Mouse (Mus musculus) intestine, embryonic 15.5 days (tissue): Measurements from ENCODE around the gene Saxo1. TPM values are rescaled to one million over a fixed set of nuclear protein-coding genes. Genes with fewer than 3 reads are reported as not detected.

Experiments
- ATAC-seq: fragments of 200-750 bp; cut with Nextera tagmentation; 2 replicates; pipeline ENCODE4 v1.8.0; 2017; ENCODE audit warnings: moderate TSS enrichment, moderate library complexity
- H3K27ac ChIP-seq: fragments of 300-500 bp; sonication (generic); 2 replicates; pipeline ENCODE4 v1.5.1; 2015; ENCODE audit warnings: mild to moderate bottlenecking, inconsistent platforms
- H3K27me3 ChIP-seq: fragments of 300-500 bp; sonication (generic); replicated peaks from 2 replicates; pipeline ENCODE4 v1.6.1; 2015; ENCODE audit warnings: inconsistent platforms
- H3K36me3 ChIP-seq: fragments of 300-500 bp; sonication (generic); 2 replicates; pipeline ENCODE4 v1.6.1; 2015; ENCODE audit warnings: inconsistent platforms
- H3K4me1 ChIP-seq: fragments of 300-500 bp; sonication (generic); replicated peaks from 2 replicates; pipeline ENCODE4 v1.6.1; 2015; ENCODE audit warnings: inconsistent platforms
- H3K4me2 ChIP-seq: fragments of 300-500 bp; sonication (generic); replicated peaks from 2 replicates; pipeline ENCODE4 v1.6.1; 2015; ENCODE audit warnings: mild to moderate bottlenecking, inconsistent platforms
- H3K4me3 ChIP-seq: fragments of 300-500 bp; sonication (generic); replicated peaks from 2 replicates; pipeline ENCODE4 v1.5.1; 2015; ENCODE audit warnings: inconsistent platforms
- H3K9ac ChIP-seq: fragments of 300-500 bp; sonication (generic); 2 replicates; pipeline ENCODE4 v1.6.1; 2015; ENCODE audit warnings: inconsistent platforms
- H3K9me3 ChIP-seq: fragments of 300-500 bp; sonication (generic); 2 replicates; pipeline ENCODE4 v1.6.1; 2016; ENCODE audit warnings: inconsistent platforms
- WGBS: fragments of 180-500 bp; shearing (Covaris S2); methylation state at CpG from one replicate; pipeline ENCODE4 v1.1.7; 2015; 5-methylcytosine and 5-hydroxymethylcytosine counted together
- polyA plus RNA-seq: library from polyadenylated mRNA; unstranded; fragments of >200 nt; fragmentation: Nextera tagmentation; extraction: Ambion mirVana; gene quantifications from 2 replicates; pipeline ENCODE4 v1.2.1, GENCODE M21; 2015

Gene Saxo1
- polyA plus RNA-seq, 1 experiment from 2014 or later: not detected

DNA sequence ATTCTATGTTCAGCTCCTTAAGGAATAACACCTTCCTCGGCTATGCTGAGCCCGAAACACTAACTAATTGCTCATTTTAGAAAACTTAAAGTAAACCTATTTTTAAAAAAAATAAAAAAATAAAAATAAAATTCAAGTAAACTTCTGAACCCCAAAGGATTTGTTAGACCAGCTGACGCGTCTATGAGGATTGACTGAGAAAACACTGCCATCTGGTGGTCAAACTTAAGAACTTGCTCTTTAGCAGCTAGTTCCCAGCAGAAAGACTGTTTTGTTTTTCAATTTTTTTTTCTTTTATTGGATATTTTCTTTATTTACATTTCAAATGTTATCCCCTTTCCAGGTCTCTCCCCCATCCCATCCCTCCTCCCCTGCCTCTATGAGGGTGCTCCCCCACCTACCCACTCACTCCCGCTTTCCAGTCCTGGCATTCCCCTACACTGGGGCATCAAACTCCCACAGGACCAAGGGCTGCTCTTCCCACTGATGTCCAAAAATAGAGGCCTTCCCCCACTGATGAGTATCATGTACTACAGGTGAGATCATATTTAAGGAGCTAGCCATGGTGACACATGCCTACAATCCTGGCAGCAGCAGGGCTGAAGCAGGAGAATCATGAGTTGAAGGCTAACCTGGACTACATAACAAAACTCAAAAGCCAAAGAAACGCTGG lies 3.0 kb downstream of the Saxo1 start:
- Histone ChIP-seq H3K9ac (no peak overlapping the region), H3K36me3 (no peaks in the 10 kb centered on the region), H3K27ac (no peak overlapping the region), H3K9me3 (no peaks in the 10 kb centered on the region), H3K4me2 (no peak overlapping the region), H3K27me3 (no peaks in the 10 kb centered on the region), H3K4me3 (no peak overlapping the region), H3K4me1 (no peaks in the 10 kb centered on the region)
- 23% methylated on average over 6 of the region's 6 CpGs for WGBS
- ATAC-seq: peak; percentile 49; the same call in 1 of the 2 replicates

DNA sequence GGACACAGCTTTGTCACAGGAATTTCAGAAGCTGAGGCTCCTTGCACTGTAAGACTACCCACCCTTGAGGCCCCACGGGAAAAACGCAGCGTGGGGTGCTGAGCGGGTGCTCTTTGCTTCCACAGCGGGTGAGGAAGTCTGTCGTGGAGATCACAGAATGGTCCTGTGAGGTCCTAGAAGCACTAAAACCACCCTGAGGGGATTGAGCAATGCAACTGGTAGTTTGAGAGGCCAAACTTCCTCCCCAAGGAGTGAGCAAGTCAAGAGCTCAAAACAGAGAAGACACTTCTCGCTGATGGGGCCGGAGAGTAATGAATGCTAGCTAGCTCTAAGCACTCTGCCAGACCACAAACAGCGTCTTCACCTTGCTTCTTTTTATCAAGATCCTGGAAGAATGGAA lies 9.8 kb downstream of the Saxo1 start:
- no peak for ATAC-seq
- H3K9ac ChIP-seq: no peak overlapping the region
- 79% methylated on average over 9 of the region's 9 CpGs for WGBS
- no peaks in the 10 kb centered on the region for H3K27me3 ChIP-seq
- H3K9me3 ChIP-seq: no peaks in the 10 kb centered on the region
- no peak overlapping the region for H3K4me3 ChIP-seq
- H3K4me1 ChIP-seq: no peaks in the 10 kb centered on the region
- H3K36me3 ChIP-seq: no peaks in the 10 kb centered on the region
- no peak overlapping the region for H3K4me2 ChIP-seq
- no peak overlapping the region for H3K27ac ChIP-seq

DNA sequence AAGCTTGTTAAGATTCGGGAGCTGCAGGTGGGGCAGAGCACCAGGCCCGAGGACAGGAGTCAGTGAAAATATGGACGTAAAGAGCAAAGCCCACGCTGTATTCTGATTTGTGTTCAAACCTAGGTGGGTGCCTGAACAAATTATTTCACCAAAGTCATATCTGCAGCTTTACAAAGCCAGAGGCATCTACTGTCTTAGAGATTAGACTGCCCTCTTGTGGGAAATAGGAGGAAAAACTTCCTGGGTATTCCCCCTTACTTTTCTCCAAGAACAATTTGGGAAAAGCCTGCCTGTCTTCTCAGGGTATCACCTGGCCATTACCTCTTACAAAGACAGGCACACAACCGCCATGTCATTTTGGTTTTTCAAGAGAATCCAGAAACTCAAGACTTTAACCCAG lies 12.5 kb downstream of the Saxo1 start:
- no peaks in the 10 kb centered on the region for H3K27me3 ChIP-seq
- 0 out of 2 replicates have a peak, but pooled peaks have one; percentile 31 for ATAC-seq
- H3K9me3 ChIP-seq: no peaks in the 10 kb centered on the region
- no peaks in the 10 kb centered on the region for H3K4me1 ChIP-seq
- WGBS: 48% methylated on average over 5 of the region's 5 CpGs
- H3K27ac ChIP-seq: no peak overlapping the region
- H3K4me3 ChIP-seq: no peak overlapping the region
- H3K36me3 ChIP-seq: no peaks in the 10 kb centered on the region
- no peak overlapping the region for H3K4me2 ChIP-seq
- no peak overlapping the region for H3K9ac ChIP-seq

DNA sequence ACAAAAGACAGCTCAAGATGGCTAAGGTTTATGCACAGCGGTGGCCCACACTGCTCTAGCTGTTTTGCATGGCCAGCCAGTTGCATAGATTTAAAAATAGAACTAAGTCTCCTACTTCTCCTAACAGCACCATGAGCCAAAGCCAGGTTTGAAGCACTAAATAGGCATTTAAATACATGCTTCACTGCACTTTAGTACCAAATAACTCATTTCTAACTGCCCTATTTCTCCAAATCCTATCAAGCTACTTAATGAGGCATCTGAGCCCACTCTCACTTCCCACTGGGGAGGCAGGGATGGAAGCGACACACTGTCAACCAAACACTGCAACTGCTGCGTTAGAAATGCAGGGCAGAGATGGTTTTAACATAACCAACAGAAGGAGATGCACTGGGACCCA lies 14.1 kb downstream of the Saxo1 start:
- Histone ChIP-seq H3K27ac (no peak overlapping the region), H3K4me1 (no peaks in the 10 kb centered on the region), H3K4me2 (no peak overlapping the region), H3K4me3 (no peak overlapping the region), H3K27me3 (no peaks in the 10 kb centered on the region), H3K36me3 (no peaks in the 10 kb centered on the region), H3K9ac (no peak overlapping the region), H3K9me3 (no peaks in the 10 kb centered on the region)
- ATAC-seq: no peak
- WGBS: 89% methylated on average over 3 of the region's 3 CpGs

DNA sequence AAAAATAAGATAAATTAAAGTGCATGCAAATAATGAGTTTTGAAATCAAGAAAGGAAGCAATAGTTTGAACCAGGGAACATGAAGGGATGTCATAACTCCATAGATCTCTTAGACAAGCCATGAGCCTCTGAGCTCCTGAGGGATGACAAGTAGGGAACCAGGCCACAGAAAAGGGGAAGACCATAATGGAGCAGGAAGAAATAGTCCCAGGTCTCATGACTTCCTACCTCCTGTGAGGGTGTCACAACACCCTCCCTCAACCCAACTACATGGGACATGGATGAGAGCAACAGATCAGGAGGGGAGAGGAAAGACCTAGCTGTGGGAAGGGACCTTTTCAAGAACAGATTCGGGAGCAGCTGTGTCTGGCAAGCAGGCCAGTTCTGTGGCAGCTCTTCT lies 16.6 kb downstream of the Saxo1 start:
- Histone ChIP-seq H3K27me3 (no peaks in the 10 kb centered on the region), H3K4me2 (no peak overlapping the region), H3K27ac (no peak overlapping the region), H3K4me1 (no peaks in the 10 kb centered on the region), H3K4me3 (no peak overlapping the region), H3K9me3 (no peaks in the 10 kb centered on the region), H3K9ac (no peak overlapping the region), H3K36me3 (no peaks in the 10 kb centered on the region)
- no peak for ATAC-seq
- WGBS: 80% methylated on average over 1 of the region's 1 CpGs

DNA sequence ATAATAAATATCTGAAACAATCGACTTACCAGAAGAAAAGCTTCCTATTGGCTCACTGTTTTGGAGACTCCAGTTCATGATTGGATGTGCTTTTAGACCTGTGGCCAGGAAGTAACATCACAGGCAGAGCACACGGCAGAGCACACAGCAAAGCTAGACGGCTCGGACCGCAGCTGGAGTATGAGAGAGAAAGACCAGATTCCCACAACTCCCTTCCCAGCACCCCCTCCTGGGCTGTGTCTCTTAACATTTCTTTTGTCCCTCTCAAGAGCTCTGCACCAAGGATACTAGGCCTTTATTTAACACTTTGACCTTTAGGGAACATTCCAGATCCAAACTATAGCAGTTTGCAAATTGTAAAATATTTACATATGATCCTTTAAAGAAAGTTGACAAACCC lies 19.2 kb downstream of the Saxo1 start:
- WGBS: 92% methylated on average over 5 of the region's 5 CpGs

DNA sequence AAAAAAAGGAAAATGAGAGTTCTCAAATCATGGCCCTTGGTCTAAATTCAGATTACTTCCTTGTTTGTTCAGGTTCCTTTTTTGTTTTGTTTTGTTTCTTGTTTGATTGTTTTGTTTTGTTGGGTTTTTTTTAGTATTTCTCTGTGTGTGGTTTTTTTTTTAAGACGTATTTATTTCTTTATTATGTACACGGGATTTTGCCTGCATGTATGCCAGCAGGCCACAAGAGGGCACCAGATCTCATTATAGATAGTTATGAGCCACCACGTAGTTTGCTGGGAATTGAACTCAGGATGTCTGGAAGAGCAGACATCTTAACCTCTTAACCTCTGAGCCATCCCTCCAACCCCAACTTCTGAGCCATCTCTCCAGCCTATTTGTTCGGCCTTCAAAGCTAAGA lies 20.2 kb downstream of the Saxo1 start:
- no peaks in the 10 kb centered on the region for H3K27me3 ChIP-seq
- H3K36me3 ChIP-seq: no peaks in the 10 kb centered on the region
- no peak overlapping the region for H3K4me3 ChIP-seq
- H3K4me1 ChIP-seq: no peaks in the 10 kb centered on the region
- H3K4me2 ChIP-seq: no peak overlapping the region
- H3K9me3 ChIP-seq: no peaks in the 10 kb centered on the region
- no peak overlapping the region for H3K27ac ChIP-seq
- 48% methylated on average over 4 of the region's 4 CpGs for WGBS
- no peak for ATAC-seq
- no peak overlapping the region for H3K9ac ChIP-seq

More for the DNA sequence above, 19.2 kb downstream of the Saxo1 start:
- no peaks in the 10 kb centered on the region for H3K4me1 ChIP-seq
- H3K4me2 ChIP-seq: no peak overlapping the region
- no peak for ATAC-seq
- no peak overlapping the region for H3K4me3 ChIP-seq
- no peaks in the 10 kb centered on the region for H3K36me3 ChIP-seq
- H3K27me3 ChIP-seq: no peaks in the 10 kb centered on the region
- no peak overlapping the region for H3K27ac ChIP-seq
- H3K9ac ChIP-seq: no peak overlapping the region
- no peaks in the 10 kb centered on the region for H3K9me3 ChIP-seq

DNA sequence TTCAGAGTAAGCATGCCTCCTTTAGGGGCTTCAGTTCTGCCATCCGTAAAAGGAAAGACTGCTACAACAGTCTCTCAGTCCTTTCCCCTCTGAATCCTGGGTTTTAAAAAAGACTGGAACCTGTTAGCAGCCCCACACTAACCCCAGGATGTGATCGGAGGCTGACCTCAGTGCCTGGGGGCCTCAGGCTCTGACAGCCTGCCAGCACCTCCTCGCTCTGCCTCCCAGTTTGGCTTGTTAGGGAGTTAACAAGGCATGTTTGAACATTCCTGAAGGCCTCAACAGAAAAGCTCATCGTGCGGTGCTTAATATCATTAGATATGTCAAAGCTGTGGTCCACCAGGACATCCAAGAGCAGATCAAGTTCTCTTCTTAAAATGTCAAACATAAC lies 24.0 kb downstream of the Saxo1 start:
- no peaks in the 10 kb centered on the region for H3K9me3 ChIP-seq
- WGBS: 66% methylated on average over 5 of the region's 5 CpGs
- no peak for ATAC-seq

DNA sequence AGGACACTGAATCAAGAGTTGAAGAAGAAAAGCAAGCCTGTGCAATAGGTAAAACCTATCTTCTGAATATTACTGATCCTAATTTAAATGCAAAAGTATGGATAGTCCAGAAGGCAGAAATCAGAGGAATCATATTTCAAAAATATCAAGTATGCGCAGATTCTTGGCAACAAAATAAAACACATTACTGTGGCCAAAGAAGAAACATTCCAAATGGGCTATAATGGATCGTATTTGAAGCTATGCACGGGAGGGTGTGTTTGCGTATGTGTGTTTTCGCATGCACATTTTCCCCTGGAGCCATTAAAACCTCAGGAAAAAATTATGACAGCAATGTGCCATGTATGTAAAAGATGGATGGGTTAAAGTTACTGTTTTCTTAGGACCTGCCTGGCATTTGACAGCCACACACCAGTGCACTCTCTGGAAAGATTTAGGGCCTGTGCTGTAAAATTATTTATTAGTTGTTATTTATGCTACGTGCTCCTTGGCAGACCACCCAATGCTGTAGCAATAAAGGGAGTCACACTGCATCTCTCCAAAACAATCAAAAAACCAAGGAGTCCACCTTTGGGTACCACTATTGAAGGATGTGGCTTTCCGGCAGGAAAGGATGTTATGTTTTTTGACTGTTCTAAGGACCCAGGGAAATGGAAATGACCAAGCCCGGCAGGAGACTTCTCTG lies 24.6 kb downstream of the Saxo1 start:
- no peak for ATAC-seq
- 63% methylated on average over 8 of the region's 8 CpGs for WGBS
- Histone ChIP-seq H3K27ac (no peak overlapping the region), H3K27me3 (no peaks in the 10 kb centered on the region), H3K9me3 (no peaks in the 10 kb centered on the region), H3K36me3 (no peaks in the 10 kb centered on the region), H3K4me2 (no peak overlapping the region), H3K9ac (no peak overlapping the region), H3K4me1 (no peaks in the 10 kb centered on the region), H3K4me3 (no peak overlapping the region)

More for the DNA sequence above, 24.0 kb downstream of the Saxo1 start:
- H3K4me3 ChIP-seq: no peak overlapping the region
- no peak overlapping the region for H3K9ac ChIP-seq
- no peak overlapping the region for H3K27ac ChIP-seq
- no peaks in the 10 kb centered on the region for H3K4me1 ChIP-seq
- no peaks in the 10 kb centered on the region for H3K36me3 ChIP-seq
- no peak overlapping the region for H3K4me2 ChIP-seq
- no peaks in the 10 kb centered on the region for H3K27me3 ChIP-seq

DNA sequence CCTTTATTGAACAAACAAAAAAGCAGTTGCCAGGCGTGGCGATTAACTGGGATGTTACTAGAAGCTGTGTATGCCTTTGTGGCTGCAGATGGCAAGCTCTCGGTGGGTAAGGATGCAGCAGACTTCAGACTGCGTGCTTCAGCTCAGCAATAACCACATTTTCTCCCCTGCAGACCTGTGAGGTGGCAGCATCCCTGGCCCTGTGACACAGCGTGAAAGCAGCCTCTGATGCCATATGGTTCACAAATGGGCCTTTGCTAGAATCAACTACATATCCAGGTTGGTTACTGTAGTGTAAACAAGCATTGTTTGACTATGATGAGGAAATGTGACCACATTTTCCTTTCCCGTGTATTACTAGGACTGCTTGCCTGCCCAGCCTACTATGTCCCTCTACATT lies 29.0 kb downstream of the Saxo1 start:
- Histone ChIP-seq H3K4me3 (no peak overlapping the region), H3K4me2 (no peak overlapping the region), H3K27ac (no peak overlapping the region), H3K27me3 (no peaks in the 10 kb centered on the region), H3K9me3 (no peaks in the 10 kb centered on the region), H3K4me1 (no peaks in the 10 kb centered on the region), H3K36me3 (no peaks in the 10 kb centered on the region), H3K9ac (no peak overlapping the region)
- ATAC-seq: no peak
- 71% methylated on average over 6 of the region's 6 CpGs for WGBS

DNA sequence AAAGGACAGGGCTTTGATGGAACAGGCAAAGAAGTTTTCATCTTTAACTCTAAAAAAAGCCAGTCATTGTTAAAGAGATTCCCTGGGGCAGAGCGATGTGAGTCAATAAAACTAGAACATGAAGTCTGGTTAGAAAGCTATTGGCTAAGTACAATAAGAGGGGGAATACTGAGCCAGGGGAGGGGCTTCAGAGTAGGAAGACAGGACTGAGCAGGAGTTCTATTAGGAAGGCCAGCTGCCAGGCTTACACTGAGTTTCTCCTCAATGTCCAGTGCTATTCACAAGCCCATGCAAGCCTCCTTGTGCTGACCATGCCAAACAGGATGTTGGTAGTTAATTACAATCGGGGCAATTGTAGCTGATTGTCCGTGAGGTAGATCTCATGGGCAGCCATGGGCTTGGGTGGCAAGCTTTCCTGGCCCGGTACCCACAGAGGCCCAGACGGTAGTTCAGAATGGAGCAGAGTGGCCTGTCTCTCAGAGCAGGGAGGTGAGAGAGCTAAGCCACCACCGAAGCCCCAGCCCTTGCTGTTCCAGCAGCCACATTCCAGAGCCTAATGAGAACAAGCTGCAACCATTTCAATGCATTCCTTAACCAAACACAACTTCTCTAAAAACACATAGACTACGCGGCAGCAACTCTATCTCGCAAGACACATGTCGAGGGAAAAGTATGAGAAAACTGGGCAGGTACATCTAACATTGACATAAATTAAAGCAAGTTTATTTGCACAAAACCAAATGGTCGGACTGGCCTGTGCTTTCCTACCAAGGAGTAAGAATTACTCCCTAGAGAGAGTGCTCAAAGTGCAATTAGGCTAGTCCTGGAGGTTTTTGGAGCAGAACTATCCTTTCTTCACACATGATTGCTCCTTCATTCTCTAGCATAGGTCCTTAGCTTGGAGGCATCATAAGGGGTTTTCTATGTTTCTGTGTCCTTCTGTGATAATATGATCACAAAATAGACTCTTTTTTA lies 30.7 kb downstream of the Saxo1 start:
- no peak for ATAC-seq
- Histone ChIP-seq H3K27ac (no peak overlapping the region), H3K9me3 (no peaks in the 10 kb centered on the region), H3K36me3 (no peaks in the 10 kb centered on the region), H3K4me1 (no peaks in the 10 kb centered on the region), H3K9ac (no peak overlapping the region), H3K4me2 (no peak overlapping the region), H3K4me3 (no peak overlapping the region), H3K27me3 (no peaks in the 10 kb centered on the region)
- WGBS: 65% methylated on average over 11 of the region's 11 CpGs

DNA sequence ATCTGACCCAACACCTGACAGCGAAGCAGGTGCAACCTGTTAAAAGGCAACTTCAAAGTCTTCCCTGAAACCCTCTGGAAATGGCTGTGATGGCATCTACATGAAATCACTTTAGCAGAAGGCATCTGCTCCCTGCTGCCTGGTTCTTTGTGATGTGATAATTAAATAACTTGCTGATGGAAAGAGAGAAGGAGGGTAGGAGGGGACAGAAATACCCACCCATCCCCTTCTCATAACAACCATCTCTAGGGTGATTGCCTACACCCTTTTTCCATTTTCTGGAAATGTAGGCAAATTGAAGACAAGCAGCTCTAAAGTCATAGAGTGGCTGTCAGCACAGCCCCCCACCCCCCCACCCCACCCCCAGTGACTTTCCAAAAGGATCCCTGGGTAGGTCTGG lies 33.6 kb downstream of the Saxo1 start:
- Histone ChIP-seq H3K9ac (no peak overlapping the region), H3K4me1 (no peaks in the 10 kb centered on the region), H3K9me3 (no peaks in the 10 kb centered on the region), H3K36me3 (no peaks in the 10 kb centered on the region), H3K4me2 (no peak overlapping the region), H3K27ac (no peak overlapping the region), H3K27me3 (no peaks in the 10 kb centered on the region), H3K4me3 (no peak overlapping the region)
- no peak for ATAC-seq
- WGBS: 94% methylated on average over 1 of the region's 1 CpGs
